Mouse (Mus musculus): ENCODE data around the gene Catsperz.
"Not testable (repeated sequence)": the region's sequence is repeated elsewhere in the genome, so short reads cannot be mapped to it uniquely, and the experiment has no call there.

The Catsperz gene

DNA sequence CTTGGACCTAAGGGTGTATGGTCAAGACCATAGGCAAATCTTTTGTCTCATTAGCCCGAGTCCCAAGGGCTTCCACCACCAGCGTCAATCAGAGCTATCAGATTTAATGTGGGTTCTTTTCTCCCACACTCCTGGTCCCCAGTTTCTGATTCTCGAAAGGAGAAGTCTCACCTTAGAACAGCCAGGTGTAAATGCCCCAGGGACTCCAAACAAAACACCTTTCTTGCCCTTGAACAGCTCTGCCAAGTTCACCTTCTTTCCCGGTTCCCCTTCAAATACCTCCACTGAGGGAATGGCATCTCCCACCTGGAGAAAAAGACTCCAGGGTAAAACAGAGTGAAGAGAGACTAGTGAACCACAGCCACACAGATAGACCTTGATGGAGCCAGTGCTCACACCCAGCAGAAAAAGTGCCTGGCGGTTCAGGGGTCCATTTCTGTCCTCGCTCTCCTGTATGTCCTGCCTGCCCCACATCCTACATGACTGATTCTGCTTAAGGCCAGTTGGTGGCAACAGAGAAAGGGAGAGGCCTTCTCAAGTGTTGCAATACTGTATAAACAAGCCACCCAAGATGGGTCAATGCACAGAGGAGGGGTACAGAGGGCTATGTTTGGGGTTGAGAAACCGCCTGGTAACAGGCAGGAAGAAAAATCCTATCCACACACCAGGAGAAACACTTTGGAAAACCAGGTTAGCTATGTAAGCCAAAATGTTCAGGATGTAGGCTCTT lies 17.2 kb downstream of the Catsperz start:
- DNase-seq (ENCODE audit: low read depth, low spot score): no peak

DNA sequence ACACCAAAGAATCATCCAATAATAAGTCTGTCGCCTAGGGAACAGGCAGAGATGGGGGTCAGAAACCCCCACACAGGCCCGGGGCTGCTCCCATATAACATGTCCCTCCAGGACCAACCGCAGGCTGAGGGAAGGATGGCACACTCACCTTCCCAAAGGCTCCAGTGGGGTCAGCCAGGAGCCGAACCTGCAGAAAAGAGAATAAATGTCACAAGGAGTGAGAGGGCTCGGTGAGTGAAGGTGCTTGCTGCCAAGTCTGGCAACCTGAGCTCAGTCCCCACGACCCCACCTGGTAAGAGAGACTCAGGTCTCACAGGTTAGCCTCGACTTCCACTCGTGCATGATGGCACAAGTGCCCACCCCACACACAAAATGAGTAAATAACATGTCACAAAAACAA lies 18.1 kb downstream of the Catsperz start:
- no peak for DNase-seq (ENCODE audit: low read depth, low spot score)

DNA sequence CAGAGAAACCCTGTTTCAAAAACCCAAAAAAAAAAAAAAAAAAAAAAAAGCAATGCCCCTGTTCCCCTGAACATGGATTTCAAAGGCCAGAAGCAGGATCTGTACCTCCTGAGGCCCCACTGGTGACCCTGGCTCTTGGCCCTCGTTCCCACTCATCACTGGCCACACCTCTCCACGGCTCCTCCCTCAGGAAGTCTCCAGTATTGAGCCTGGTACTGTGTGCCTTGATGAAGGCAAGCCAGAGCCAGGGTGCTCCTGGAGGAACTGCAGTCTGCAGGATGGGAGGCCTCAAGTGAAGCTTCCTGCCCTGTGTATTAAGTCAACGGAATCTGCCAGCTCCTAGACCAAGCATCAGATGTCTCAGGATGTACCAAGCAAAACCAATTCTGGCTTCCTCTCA lies 19.0 kb downstream of the Catsperz start:
- DNase-seq (ENCODE audit: low read depth, low spot score): no peak

DNA sequence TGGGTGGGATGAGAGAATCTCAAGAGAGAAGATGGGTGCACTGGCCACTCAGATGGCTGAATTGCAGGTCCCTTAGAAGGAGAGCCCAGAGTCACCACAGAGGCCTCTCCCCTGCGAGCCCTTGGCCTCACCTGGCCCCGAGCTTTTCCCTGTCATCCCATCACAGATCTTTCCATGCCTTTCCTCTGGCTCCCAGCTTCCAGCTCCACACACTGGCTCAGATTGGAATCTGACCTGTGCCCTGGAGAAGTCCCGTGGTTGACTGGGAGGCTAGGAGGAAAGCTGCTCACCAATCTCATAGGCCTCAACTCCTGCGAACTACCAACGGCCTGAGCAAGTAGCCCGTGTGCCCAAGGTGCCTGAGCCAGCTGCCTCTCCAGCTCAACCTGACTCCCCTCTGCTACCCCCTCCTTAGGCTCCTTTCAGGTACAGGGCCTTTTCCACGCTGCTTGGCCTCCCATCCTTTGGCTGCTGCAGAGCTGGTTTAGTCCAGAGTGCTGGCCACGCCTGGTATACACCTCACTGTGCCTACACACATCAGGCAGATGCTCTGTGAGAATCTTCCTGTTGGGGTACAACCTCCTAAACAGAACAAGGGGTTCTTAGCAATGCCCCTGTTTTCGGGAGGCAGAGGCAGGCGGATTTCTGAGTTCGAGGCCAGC lies 19.6 kb downstream of the Catsperz start:
- no peak for DNase-seq (ENCODE audit: low read depth, low spot score)

DNA sequence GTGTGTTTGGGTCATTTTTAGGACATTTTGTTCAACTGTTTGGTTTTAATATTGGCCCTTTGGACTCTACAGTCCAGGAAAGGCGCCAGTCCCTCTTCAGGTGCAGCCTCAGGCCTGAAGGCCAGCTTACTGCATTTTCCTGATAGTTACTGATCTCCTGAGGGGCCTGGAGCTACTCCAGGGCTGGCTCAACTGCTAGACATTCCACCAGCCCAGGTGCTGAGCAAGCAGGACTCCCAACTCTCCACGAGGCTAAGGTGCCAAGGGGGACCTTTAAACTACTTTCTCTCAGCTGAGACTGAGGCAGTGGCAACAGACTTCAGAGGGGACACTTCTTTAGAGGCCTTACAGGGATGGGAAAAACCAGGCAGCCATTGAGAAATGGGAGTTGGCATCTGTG lies 20.3 kb downstream of the Catsperz start:
- no peak for DNase-seq (ENCODE audit: low read depth, low spot score)

DNA sequence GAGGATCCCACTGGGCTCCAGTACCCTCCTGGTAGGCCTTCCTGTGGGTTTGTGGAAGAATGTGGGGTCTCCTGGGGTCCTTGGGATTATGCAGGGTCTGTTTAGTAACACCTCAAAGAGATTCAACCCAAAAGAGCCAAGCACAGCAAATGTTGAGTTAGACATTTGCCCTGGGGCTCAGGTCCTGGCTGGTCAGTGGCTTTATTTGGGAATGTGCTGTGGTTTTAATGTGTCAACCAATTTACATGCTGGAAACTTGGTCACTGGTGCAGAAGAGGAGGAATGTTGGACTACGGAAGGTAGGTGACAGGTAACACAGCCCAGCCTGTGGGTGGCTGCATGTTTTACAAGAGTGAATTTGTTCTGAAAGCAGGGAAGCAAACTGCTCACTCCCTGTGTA lies 22.1 kb downstream of the Catsperz start:
- DNase-seq (ENCODE audit: low read depth, low spot score): no peak

DNA sequence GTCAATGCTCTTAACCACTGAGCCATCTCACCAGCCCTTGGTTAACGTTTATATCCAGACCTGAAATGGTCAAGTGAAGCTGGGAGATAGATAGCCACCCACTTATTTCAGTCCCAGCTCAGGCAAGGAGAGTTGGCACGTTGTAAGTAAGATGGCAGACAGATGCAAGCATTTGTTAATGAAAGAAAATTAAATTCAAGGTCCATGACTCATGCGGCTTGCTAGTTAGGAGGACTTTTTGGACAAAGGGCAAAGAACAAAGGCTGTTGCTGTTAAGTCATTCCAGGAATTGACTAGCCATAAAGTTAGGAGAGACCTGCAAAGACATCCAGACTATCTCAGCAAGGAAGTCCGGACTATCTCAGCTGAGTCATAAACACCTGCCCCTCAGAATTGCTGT lies 25.5 kb downstream of the Catsperz start:
- no peak for DNase-seq (ENCODE audit: low read depth, low spot score)

DNA sequence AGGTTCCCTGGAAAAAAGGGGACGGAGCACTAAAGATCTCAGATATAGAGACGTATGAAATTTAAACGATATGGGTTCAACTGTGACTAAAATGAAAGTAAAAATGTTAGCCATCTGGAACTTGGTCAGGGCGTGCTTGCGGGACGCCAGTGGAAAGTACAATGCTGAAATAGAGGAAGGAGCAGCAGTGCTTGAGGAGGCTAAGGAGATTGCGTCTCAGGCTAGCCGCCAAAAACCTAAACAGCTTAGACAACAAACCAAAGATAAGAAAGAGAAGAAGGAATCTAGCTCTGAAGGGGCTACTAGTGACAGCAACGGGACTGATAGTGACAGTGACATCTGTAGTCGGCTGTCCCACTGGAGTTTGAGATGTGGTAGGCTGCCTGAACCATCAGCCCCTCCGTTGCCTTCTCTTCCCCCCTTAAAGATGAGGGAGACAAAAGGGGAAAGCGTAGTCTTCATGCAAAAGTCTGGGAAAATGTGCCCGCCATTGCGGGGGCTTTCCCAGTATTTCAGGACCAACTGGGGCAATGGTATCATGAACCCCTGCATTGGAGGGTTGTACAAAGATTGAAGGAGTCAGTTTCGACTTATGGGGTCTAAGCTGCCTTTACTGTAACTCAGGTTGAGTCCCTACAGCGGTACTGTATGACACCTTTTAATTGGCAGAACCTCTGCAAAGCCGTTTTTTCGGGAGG lies 29.4 kb downstream of the Catsperz start:
- not testable (repeated sequence) for DNase-seq (ENCODE audit: low read depth, low spot score)

DNA sequence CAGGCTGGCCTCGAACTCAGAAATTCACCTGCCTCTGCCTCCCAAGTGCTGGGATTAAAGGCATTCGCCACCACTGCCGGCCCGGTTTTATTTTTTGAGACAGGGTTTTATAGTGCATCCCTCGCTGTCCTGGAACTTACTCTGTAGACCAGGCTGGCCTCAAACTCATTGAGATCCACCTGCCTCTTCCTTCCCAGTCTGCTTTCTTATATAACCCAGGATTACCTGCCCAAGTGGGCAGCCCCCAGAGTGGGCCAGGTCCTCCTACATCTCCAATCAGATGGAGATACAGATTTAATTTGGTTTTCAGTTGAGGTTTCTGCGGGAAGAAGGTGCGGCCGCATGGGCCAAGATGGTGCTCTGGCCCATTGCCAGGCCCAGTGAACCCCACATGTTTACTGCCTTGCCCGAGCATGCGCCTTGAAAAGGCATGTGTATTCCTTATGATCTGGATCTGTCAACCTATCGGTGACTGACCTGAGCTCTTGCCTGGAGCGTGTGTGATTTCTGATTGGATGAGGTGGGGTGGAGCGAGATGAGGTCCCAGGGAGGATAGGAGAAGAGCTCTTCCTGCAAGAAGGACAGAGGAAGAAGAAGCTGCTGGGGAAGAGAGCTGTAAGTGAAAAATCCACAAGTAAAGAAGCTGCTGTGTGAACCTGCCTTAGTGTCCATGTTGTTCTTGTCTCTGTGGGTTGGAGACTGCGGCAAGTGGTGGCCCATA lies 31.3 kb downstream of the Catsperz start:
- DNase-seq (ENCODE audit: low read depth, low spot score): no peak

DNA sequence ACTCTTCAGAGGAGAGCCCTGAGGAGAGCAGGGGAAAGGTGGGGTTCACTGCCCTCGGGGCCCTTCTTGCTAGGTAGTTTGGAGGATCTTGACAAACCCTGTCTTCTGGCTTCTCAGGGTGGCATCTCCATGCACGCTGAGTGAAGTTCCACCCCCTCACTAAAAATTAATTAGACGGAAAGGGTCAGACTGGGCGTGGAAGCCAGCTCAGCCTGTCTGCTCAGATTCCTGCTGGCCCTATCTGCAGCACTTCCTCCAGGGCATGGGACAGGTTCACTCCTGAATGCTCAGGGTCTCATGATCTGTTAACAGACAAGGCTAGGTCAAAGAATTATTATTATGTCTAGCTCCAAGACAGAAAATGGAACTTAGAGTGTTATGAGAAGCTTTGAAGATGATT lies 32.7 kb downstream of the Catsperz start:
- DNase-seq (ENCODE audit: low read depth, low spot score): no peak

DNA sequence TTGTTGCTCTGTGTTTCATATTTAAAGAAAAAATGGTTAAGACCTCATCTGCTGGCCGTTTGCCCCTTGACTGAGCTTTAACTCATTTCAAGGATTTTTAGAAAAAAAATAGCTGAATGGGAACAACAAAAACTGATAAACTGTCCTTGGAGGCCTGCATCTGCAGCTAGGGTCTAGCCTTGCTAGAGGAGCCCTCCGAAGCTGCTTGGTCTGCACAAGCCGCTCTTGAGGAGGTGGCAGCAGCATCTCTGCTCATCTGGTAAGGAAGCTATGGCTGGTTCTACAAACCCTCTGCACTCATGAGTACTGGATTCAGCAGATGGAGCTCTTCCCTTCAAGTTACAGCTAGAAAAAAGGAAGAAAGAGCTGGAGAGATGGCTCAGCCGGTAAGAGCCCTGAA lies 47.2 kb downstream of the Catsperz start:
- no peak for DNase-seq (ENCODE audit: low read depth, low spot score)

DNA sequence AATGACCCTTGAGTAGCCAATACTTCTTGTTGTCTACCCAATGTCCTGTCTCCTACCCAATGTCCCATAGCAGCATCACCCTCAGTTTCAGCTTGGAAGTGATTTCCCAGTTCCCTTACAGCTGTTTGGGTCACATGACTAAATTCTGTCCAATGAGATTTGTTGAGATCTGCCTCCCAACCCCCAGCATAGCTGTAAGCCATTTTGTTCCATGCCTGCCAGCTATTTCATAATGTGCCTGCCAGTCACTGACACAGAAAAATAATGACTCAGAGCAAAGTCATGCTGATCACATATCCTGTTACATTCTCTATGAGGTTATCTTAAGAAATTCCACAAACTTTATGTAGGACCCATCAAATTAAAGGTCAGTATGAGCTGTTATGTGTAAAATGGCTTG lies 48.4 kb downstream of the Catsperz start:
- DNase-seq (ENCODE audit: low read depth, low spot score): no peak

DNA sequence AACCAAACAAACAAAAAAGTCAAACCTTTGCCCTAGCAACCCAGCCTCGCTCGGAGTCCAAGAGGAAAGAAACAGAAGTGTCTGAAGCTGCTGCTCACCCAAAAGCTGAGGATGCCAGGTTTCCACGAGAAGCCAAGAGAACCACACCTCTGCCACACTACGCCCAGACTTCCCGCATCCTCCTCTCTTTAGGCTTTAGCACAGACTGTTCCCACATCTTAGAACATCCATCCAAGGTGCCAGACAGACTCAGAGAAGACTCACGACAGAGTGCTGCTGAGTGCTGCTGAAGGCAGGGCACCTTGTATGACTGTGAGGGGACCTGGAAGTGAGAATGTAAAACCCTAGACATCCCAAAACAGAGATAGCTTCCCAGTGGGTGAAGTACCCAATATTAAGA lies 49.3 kb downstream of the Catsperz start:
- DNase-seq (ENCODE audit: low read depth, low spot score): no peak

DNA sequence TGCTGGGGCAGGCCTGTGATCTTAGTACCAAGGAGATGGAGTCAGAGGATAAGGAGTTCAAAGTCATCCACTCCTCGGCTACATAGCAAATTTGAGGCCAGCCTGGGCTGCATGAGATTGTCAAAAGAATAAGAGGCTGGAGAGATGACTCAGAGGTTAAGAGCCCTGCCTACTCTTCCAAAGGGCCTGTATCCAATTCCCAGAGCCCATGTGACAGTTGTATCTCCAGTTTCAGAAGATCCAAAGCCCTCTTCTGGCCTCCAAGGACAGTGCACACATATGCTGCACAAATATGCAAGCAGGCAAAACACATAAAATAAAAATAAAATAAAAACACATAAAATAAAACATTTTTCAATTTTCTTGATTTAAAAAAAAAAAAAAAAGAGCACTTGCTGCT lies 50.9 kb downstream of the Catsperz start:
- DNase-seq (ENCODE audit: low read depth, low spot score): no peak

DNA sequence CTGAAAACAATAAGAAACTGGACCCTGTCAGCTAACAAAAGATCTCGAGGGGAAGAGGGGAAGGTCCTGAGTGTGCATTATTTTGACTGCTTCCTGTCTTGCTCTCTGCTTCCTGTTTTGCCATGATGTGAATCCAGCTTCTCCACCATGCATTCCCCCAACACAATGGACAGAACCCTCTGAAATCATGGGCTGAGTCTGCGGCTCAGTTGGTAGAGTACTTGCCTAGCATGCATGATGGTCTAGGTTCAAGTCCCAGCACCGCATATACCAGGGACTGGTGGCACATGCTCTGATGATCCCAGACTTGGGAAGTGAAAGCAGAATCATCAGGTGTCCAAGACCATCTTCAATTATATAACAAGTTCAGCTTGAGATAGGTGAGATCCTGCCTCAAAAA lies 52.5 kb downstream of the Catsperz start:
- no peak for DNase-seq (ENCODE audit: low read depth, low spot score)

All from mesoderm, embryonic 11.5 days (tissue).